Mouse (Mus musculus): ENCODE measurements around the gene Sorbs1.

Gene Sorbs1

GRCm38 (mm10) chr19:40409500-40410035 lies 104.0 kb downstream of the Sorbs1 start:
- no peak for DNase-seq (ENCODE audit: low spot score in 2 of 2)

- DNase-seq (ENCODE audit: low spot score in 2 of 2): no peak
Measured at GRCm38 (mm10) chr19:40407186-40407585, 106.4 kb downstream of the Sorbs1 start.

GRCm38 (mm10) chr19:40406661-40407060 lies 106.9 kb downstream of the Sorbs1 start:
- no peak for DNase-seq (ENCODE audit: low spot score in 2 of 2)

- DNase-seq (ENCODE audit: low spot score in 2 of 2): no peak
Measured at GRCm38 (mm10) chr19:40405808-40406207, 107.8 kb downstream of the Sorbs1 start.

- DNase-seq (ENCODE audit: low spot score in 2 of 2): no peak
Measured at GRCm38 (mm10) chr19:40404582-40404981, 109.0 kb downstream of the Sorbs1 start.

GRCm38 (mm10) chr19:40403999-40404398 lies 109.6 kb downstream of the Sorbs1 start:
- DNase-seq (ENCODE audit: low spot score in 2 of 2): no peak

- DNase-seq (ENCODE audit: low spot score in 2 of 2): no peak
Measured at GRCm38 (mm10) chr19:40402155-40402963, 111.2 kb downstream of the Sorbs1 start.

- no peak for DNase-seq (ENCODE audit: low spot score in 2 of 2)
Measured at GRCm38 (mm10) chr19:40401213-40401612, 112.4 kb downstream of the Sorbs1 start.

GRCm38 (mm10) chr19:40400426-40401030 lies 113.1 kb downstream of the Sorbs1 start:
- no peak for DNase-seq (ENCODE audit: low spot score in 2 of 2)

GRCm38 (mm10) chr19:40395757-40396661 lies 117.6 kb downstream of the Sorbs1 start:
- no peak for DNase-seq (ENCODE audit: low spot score in 2 of 2)

- no peak for DNase-seq (ENCODE audit: low spot score in 2 of 2)
Measured at GRCm38 (mm10) chr19:40395321-40395695, 118.3 kb downstream of the Sorbs1 start.

- DNase-seq (ENCODE audit: low spot score in 2 of 2): no peak
Measured at GRCm38 (mm10) chr19:40394555-40395320, 118.8 kb downstream of the Sorbs1 start.

- DNase-seq (ENCODE audit: low spot score in 2 of 2): no peak
Measured at GRCm38 (mm10) chr19:40392795-40393392, 120.7 kb downstream of the Sorbs1 start.

- peak in 1 of 2 experiments; percentile 82 for DNase-seq (ENCODE audit: low spot score in 2 of 2)
Measured at GRCm38 (mm10) chr19:40391469-40391868, 122.1 kb downstream of the Sorbs1 start.

- DNase-seq (ENCODE audit: low spot score in 2 of 2): no peak
Measured at GRCm38 (mm10) chr19:40386916-40387315, 126.7 kb downstream of the Sorbs1 start.

GRCm38 (mm10) chr19:40385334-40385733 lies 128.2 kb downstream of the Sorbs1 start:
- DNase-seq (ENCODE audit: low spot score in 2 of 2): no peak

GRCm38 (mm10) chr19:40383931-40384330 lies 129.6 kb downstream of the Sorbs1 start:
- no peak for DNase-seq (ENCODE audit: low spot score in 2 of 2)

- no peak for DNase-seq (ENCODE audit: low spot score in 2 of 2)
Measured at GRCm38 (mm10) chr19:40380656-40381055, 132.9 kb downstream of the Sorbs1 start.

- DNase-seq (ENCODE audit: low spot score in 2 of 2): no peak
Measured at GRCm38 (mm10) chr19:40380005-40380404, 133.6 kb downstream of the Sorbs1 start.

GRCm38 (mm10) chr19:40379081-40379480 lies 134.5 kb downstream of the Sorbs1 start:
- no peak for DNase-seq (ENCODE audit: low spot score in 2 of 2)

GRCm38 (mm10) chr19:40377632-40378031 lies 135.9 kb downstream of the Sorbs1 start:
- no peak for DNase-seq (ENCODE audit: low spot score in 2 of 2)
